Mouse (Mus musculus): ENCODE results near the gene Hes5.

Gene Hes5

GRCm38 (mm10) chr4:154942632-154943322 is 17.9 kb upstream of the Hes5 start:
- peak; percentile 64 for DNase-seq (ENCODE audit: low read depth, low spot score)

DNA sequence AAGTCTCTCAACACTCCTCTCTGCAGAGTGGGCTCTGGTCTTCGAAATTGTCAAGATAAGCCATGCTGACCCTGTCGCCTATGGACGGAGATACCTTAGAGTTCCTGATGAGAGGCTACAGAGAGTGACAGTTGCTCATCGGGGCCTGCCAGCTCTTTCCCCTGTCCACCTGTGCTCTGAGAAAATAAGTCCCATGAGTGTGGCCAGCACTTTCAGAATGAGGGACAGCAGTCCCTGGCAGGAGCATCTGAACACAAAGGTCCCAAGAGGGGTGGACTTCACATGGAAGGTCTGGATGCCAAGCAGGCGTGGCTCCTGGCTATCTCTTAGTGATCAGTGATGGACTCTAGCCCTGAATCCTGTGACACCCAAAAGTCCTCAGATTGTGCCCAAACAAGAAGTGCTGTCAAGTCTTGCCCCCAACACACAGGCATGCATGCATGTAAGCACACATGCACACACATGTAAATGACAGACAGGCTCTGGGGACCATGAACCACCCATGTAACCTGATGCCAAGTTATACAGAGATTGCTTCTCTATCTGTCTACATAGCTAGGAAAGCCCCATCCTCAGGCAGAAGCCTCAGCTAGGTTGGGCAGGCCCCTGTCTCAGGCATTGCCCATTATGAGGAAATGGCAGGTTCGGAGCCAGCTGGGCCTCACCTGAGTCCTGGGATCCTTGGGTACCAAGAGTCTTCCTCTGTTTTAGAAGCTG is 17.2 kb upstream of the Hes5 start:
- no peak for DNase-seq (ENCODE audit: low read depth, low spot score)

DNA sequence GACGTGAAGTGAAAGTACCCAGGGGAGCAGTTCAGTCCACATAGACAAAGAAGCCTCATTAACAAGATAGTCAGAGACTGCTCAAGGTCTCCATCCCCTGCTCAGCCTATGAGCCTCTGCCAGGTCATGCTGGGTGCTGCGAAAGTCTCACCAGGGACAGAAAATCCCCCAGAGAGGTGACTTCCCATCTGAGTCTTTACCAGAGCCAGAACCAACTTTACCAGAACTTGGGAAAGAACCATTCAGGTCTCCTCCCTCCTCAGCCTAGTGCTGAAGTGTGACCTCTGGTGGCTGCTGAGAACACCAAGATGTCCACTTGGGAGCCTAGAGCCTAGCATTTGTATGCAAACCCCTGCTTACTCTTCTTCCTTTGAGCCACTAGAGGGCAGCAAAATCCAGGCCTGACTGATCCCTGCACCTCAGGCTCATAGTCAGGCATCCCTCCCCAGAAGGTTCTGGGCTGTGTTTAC is 16.6 kb upstream of the Hes5 start:
- DNase-seq (ENCODE audit: low read depth, low spot score), result peak; percentile 95

DNA sequence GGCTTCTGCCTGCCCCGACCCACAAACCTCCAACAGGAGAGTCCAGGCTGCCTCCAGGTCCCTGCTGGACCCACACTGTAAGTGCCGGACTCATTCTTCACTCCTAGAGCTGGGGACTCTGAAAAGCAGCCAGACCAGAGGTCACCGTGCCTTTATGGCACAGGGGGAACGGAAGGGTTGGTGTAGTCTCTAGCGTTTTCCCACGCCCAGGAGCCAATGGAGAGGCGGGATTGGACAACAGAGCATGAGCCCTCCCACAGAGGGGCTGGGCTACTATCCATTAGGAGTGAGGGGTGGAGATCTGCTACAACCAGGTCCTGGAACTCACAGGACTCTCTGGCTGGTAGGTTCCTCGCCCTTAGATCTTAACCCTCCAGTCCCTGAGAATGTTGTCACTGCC is 14.4 kb upstream of the Hes5 start:
- peak; percentile 95 for DNase-seq (ENCODE audit: low read depth, low spot score)

DNA sequence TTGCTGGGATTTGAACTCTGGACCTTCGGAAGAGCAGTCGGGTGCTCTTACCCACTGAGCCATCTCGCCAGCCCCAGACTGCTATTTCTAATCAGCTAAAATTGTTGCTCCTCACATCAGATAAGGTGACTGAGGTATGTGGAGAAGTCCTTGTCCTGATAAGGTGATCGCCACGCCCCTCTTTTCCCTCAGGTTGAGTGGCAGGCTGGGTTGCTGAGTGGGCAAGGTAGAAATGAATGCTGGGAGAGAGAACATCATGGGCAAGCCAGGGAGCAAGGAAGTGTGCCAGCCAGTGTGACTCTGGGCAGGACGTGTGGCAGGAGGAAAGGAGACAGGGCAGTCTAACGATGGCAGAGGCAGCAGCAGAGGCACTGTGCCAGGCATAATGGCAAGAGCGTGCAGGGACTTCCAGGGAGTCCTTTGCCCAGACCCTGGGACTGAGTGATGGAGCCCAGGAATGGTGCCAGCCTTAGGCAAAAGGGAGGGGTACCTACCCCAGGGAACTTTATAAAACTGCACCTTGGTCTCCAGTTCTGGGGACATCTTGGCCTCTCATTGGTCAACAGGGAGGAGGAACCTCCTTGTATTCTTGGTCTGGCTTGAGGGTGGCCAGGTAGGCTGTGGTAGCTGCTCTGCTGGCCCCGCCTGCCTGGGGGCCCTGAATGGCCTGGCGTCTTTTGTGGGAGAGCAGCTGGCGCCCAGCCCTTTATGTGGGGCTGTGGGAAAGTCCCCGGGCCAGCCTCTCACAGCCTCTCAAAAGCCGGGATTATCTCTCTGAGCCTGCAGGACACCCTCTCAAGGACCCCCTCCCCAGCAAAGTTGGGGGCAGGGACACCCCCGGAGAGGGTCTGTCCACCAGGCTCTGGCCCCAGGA is 12.4 kb upstream of the Hes5 start:
- DNase-seq (ENCODE audit: low read depth, low spot score), result no peak

- no peak for DNase-seq (ENCODE audit: low read depth, low spot score)
Measured at GRCm38 (mm10) chr4:154948940-154949588, 11.7 kb upstream of the Hes5 start.

- DNase-seq (ENCODE audit: low read depth, low spot score), result no peak
Measured at GRCm38 (mm10) chr4:154949589-154949982, 11.1 kb upstream of the Hes5 start.

DNA sequence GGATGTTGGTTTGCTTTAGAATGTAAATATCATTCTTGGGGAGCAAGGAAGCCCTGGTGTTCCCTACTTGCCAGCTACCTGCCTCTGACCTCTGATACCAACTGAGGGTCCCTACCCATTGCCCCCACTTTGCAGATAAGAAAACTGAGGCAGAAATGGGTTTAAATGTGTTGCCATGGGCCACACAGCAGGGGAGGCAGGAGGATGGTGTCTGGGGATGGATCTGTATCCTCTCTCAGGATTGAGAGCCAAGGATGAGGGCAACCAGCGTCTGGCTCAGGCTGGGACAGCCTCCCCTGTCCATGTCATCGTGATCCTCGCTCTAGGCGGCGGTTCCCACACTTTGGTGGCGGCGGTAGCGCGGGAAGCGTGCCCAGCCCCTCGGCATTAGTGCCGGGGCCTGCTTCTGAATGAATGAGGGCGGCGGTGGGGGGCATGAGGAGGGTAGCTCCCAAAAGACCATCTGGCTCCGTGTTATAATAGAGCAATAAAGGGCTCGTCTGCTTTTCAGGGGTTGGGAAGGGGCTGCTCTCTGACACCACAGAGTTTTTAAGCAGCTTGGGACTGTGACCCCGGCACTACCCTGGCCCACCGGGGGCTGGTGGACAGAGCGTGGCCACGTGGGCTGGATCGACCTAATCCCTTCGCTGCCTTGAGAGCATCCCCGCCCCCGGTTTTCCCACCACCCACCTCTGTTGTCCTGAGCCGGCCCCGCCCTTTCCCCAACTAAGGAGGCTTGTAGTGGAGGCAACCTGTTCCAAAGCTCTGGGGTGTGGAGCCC is 8.1 kb upstream of the Hes5 start:
- no peak for DNase-seq (ENCODE audit: low read depth, low spot score)

GRCm38 (mm10) chr4:154956604-154957003 is 4.1 kb upstream of the Hes5 start:
- no peak for DNase-seq (ENCODE audit: low read depth, low spot score)

DNA sequence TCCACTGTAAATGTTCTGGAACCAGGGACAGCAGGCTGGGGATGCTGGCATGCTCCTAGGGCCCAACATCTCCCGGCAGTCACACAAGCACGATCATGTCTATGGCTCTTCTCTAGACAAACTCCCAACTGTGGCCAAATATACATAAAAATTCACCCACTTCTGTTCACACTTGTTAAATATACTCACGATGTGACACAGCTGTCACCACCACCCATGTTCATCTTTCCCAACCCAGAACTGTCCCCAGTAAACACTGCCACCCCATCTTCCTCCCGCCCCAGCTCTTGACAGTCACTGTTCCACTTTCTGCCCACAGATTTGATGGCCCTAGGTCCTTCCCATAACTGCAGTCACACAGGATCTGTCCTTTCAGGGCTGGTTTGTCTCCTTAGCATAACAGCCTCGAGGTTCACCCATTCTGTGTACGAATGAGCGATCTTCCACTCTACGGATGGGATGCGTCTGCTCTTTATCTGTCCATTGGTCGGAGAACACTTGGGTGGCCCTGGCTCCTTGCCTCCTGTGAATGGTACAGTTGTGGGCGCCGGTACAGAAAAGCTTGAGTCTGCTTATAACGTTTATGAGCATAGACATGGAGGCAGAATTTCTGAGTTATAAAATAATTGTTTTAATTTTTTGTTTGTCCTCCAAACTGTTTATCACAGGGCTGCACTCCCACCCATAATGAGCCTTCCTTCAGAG is 3.3 kb upstream of the Hes5 start:
- no peak for DNase-seq (ENCODE audit: low read depth, low spot score)

GRCm38 (mm10) chr4:154958171-154958570 is 2.6 kb upstream of the Hes5 start:
- DNase-seq (ENCODE audit: low read depth, low spot score), result peak; percentile 82

DNA sequence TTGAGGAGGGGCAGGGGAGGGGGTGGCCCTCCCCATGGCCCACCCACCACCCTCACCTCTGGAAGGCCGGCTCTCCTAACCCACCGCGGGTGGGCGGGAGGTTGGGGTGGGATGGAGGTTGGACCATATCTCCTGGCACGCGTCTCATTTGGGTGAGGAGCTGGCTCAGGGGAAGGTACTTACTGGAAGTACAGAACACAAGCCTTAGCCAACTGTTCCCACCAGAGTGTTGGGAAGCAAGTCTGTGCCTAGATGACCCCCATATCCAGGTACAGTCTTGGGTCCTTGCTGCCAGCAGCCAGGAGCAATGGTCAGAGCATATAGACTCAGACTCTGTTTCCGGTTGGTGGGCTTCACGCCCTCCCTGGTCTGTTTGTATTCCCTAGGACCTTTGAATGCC is 2.1 kb upstream of the Hes5 start:
- no peak for DNase-seq (ENCODE audit: low read depth, low spot score)

DNA sequence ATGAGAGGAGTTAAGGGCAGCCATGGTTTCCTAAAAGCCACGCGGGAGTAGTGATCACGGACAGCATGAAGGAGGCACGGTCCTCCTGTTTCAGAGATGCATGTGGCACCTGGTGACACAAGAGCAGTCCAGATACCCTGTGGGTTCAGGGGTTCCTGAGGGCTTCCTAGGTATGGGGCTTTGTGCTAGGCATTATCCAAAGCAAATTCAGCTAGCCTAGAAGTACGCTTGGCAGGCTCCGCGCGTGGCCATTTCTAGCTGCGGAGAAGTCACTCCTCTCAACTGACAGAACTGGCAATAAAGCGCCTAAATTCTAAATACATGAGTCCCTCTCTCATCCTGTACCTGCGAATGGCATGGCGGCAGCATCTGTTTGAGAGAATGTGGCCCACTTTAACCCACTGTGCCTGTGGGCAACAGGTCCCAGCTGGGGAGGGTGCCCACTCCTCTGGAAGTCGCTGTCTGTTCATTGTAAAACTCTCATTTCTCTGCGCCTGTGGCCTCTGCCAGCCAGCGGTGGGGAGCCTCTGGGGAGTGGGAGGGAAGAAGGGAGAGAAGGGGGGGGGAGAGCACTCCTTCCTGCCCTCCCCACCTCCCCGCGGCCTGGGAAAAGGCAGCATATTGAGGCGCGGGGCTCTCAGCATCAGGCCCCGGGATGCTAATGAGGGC is 568 bp upstream of the Hes5 start:
- no peak for DNase-seq (ENCODE audit: low read depth, low spot score)

GRCm38 (mm10) chr4:154961226-154961738 is 559 bp downstream of the Hes5 start:
- peak; percentile 73 for DNase-seq (ENCODE audit: low read depth, low spot score)

GRCm38 (mm10) chr4:154961911-154962310 is 1.2 kb downstream of the Hes5 start:
- DNase-seq (ENCODE audit: low read depth, low spot score), result no peak

DNA sequence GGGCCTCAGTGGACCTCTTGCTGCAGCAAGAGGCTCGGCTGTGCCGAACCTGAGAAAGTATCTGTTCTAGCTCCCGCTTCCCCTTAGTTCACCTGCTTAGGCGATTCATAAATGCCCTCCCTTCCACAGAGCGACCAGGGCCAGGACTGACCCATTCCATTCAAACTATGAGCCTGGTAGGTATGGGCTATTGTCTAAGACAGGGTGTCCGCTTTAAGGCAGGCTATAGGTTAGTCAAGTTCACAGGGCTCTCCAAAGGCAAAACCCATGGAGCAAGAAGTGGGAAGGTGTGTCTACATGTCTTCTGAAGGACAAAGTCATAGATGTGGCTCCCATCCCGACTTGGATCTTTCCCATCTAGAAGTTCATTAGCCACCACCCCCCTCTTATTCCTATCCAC is 2.0 kb downstream of the Hes5 start:
- no peak for DNase-seq (ENCODE audit: low read depth, low spot score)

- DNase-seq (ENCODE audit: low read depth, low spot score), result no peak
Measured at GRCm38 (mm10) chr4:154963190-154963836, 2.6 kb downstream of the Hes5 start.

GRCm38 (mm10) chr4:154963901-154964580 is 3.3 kb downstream of the Hes5 start, which contains the start of gene Pank4:
Pank4 (plus strand) TSS chr4:154964123.
- DNase-seq (ENCODE audit: low read depth, low spot score), result peak; percentile 92

All from ZHBTc4 (cell line).